Mouse (Mus musculus) ES-Bruce4 (cell line): ENCODE results near the gene Dab1.

Experiments used
- CTCF ChIP-seq: IDR thresholded peaks from one replicate; pipeline ENCODE4 v1.8.1; 2011; ENCODE audit warnings: low read depth, low read length
- EP300 ChIP-seq: IDR thresholded peaks from 2 replicates; pipeline ENCODE4 v1.6.1; 2011; ENCODE audit warnings: low read depth, low read length; ENCODE audit not compliant: insufficient read depth

DNA sequence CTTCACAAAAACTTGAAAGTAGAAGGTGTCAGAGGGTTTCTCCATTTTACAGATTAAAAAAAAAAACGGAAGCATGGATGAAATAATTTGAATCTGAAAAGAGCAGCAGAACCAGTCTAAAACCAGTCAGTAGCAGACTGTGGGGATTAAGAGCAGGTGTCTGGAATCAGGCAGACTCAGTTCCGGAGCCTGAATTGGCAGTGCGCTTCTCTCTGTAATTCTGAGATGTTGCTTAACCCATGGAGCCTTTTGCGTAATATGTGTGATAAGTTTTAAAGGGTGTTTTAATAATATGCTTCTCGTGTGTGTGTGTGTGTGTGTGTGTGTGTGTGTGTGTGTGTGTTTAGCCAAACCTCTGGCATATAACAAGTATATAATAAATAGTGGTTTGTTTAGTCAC lies 587.5 kb downstream of the Dab1 start:
- TF ChIP-seq CTCF (no peak), EP300 (no peak)
